Mouse (Mus musculus): Measurements from ENCODE around the gene Znhit1. TPM values are rescaled to one million over a fixed set of nuclear protein-coding genes. Genes with fewer than 3 reads are reported as not detected.
"Not testable (repeated sequence)": the region's sequence is repeated elsewhere in the genome, so short reads cannot be mapped to it uniquely, and the experiment has no call there.

Gene Znhit1
- polyA plus RNA-seq, 1 experiment from 2014 or later, result 111 TPM

DNA sequence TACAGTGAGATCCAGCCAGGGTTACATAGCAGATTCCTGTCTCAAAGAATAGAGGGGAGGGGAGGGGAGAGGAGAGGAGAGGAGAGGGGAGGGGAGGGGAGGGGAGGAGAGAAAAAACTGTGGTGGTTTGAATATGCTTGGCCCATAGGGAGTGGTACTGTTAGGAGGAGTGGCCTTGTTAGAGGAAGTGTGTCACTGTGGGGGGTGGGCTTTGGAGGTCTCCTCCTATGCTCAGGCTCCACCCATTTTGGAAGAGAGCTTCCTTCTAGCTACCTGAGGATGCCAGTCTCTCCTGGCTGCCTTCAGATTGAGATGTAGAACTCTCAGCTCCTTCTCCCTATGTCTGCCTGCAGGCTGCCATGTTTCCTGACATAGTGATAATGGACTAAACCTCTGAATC is 39.9 kb downstream of the Znhit1 start:
- H3K9ac ChIP-seq, result no peak overlapping the region
- no peak overlapping the region for H3K27ac ChIP-seq
- no peaks in the 10 kb centered on the region; the same call in 1 of the 2 replicates for H3K4me1 ChIP-seq
- no peaks in the 10 kb centered on the region for H3K36me3 ChIP-seq
- H3K4me3 ChIP-seq, result no peak overlapping the region
- H3K27me3 ChIP-seq, result no peaks in the 10 kb centered on the region
- no peak overlapping the region for H3K4me2 ChIP-seq (replicated peaks)
- ATAC-seq (ENCODE audit: low FRiP score, low read depth), result no peak
- H3K9me3 ChIP-seq, result no peaks in the 10 kb centered on the region

DNA sequence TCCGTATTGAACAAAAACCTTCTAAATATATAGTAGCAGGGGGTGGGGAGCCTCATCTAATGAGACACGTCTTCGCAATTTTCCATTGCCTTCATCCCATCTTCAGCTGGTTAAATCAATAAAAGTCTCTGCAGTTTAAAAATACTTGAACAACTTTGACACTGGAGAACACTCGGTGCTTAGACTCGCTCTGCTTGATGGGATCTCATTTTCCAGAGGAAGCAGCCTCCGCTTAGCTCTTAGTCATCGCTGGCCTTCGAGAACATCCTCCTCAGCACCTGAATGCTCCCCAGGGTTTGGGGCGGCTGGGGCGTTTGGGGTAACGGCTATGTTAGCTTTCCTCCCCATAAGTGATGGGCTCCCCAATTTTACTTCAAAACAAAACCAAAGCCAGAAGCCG is 42.7 kb downstream of the Znhit1 start:
- no peak for ATAC-seq (ENCODE audit: low FRiP score, low read depth)
- no peak overlapping the region for H3K4me2 ChIP-seq (replicated peaks)

DNA sequence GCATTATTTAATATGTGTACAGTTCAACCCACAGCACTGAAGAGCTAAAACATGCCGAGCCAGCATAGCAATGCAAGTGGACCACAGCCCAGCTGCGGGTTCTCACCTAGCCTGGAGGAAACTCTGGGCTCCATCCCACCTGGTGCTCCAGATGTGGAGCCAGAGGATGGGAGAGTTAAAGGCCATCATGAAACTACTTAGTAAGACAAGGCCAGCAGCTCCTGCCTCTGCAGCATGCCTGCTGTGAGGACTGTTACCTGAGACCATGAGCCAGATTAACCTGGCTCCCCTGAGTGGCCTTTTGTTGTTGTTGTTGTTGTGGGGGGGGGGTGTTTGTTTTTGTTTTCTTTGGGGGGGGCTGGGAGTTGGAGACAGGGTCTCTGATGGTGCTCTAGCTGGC is 44.4 kb downstream of the Znhit1 start:
- Histone ChIP-seq H3K4me2 (replicated peaks) (no peak overlapping the region), H3K27ac (no peak overlapping the region), H3K4me1 (no peaks in the 10 kb centered on the region), H3K9ac (no peak overlapping the region), H3K4me3 (no peak overlapping the region), H3K36me3 (no peaks in the 10 kb centered on the region), H3K9me3 (no peaks in the 10 kb centered on the region), H3K27me3 (no peaks in the 10 kb centered on the region)
- 83% methylated on average over 2 of the region's 2 CpGs for WGBS
- no peak for ATAC-seq (ENCODE audit: low FRiP score, low read depth)

More for the DNA sequence above, 42.7 kb downstream of the Znhit1 start:
- 79% methylated on average over 12 of the region's 12 CpGs for WGBS
- Histone ChIP-seq H3K9me3 (no peaks in the 10 kb centered on the region), H3K27ac (no peak overlapping the region), H3K36me3 (no peaks in the 10 kb centered on the region), H3K9ac (no peak overlapping the region), H3K4me1 (no peaks in the 10 kb centered on the region), H3K27me3 (no peaks in the 10 kb centered on the region), H3K4me3 (no peak overlapping the region)

DNA sequence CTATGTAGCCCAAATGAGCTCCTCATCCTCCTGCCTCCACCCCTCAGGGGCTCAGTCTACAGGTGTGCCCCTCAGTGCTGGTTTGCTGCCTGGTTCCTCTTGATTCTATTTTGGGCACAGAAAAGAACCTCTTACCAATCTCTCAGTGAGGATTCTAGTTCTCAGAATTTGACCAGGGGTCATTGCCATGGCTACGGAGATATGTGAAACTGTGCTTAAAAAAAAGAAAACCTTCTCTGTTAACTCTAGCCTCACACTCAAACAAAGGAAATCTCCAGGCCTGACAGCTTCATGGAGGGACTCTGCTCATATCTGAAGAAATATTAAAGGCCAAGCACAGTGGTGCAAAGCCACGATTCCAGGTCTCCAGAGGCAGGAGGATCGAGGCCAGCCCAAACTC is 45.0 kb downstream of the Znhit1 start:
- no peak overlapping the region for H3K27ac ChIP-seq
- H3K4me1 ChIP-seq, result no peaks in the 10 kb centered on the region
- no peaks in the 10 kb centered on the region for H3K36me3 ChIP-seq
- H3K4me2 ChIP-seq (replicated peaks), result no peak overlapping the region
- ATAC-seq (ENCODE audit: low FRiP score, low read depth), result no peak
- WGBS, result 86% methylated on average over 3 of the region's 3 CpGs
- no peak overlapping the region for H3K9ac ChIP-seq
- H3K9me3 ChIP-seq, result no peaks in the 10 kb centered on the region
- no peak overlapping the region for H3K4me3 ChIP-seq
- no peaks in the 10 kb centered on the region for H3K27me3 ChIP-seq

DNA sequence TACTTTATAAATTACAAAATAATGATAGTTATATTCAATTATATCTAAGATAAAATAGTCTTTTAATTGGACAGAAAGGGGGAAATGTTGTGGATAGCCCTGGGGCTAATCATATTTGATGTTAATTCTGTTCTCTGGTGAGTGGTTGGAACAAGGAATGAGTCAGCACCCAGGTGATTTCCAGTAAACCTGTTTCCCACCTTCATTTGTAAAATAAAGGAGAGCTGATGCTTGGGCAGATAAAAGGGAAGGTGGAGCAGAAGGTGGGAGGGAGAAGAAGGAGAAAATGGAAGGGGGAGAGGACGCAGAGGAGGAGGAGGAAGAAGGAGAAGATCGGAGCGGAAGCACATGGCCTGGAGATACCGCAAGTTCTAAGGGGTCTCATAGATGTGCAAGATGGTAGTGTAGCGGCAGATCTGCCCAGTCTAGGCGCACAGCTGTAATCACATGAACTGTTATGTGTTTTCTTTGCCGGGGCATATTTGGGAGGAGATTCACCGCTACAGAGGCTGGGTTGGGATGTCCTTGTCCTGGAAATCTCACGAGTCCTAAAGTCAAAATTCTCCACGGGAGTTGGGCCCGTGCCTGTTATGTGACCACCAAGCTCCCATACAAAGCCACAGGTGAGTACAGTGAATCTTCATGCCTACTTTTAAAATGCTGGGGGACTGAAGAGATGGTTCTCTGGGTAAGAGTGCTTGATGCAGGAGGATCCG is 46.8 kb downstream of the Znhit1 start:
- Histone ChIP-seq H3K4me3 (no peak overlapping the region), H3K4me2 (replicated peaks) (no peak overlapping the region), H3K9me3 (no peaks in the 10 kb centered on the region), H3K4me1 (no peaks in the 10 kb centered on the region), H3K36me3 (no peaks in the 10 kb centered on the region), H3K27me3 (no peaks in the 10 kb centered on the region), H3K9ac (no peak overlapping the region), H3K27ac (no peak overlapping the region)
- no peak for ATAC-seq (ENCODE audit: low FRiP score, low read depth)
- 87% methylated on average over 12 of the region's 12 CpGs for WGBS

DNA sequence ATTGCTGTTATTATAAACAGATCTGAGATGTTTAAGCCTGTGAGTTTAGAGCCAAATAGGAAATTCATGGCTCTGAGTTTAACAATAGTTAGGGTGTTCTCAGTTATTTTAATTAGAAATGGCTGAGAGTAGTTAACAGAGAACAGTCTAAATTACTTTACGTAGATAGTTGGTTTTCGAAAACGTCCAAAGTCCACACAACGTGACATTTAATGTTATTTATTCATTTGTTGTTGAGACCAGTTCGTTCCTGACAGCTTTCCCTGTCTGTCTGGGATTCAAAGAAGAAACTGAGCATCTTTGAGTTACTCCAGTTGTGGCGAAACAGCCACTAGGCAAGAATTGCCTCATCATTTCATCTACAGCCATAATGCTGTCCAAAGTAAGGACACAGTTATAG is 47.8 kb downstream of the Znhit1 start:
- not testable (repeated sequence) for H3K9ac ChIP-seq; H3K4me1 ChIP-seq; H3K4me2 ChIP-seq (replicated peaks); ATAC-seq (ENCODE audit: low FRiP score, low read depth); H3K36me3 ChIP-seq; H3K27me3 ChIP-seq; H3K4me3 ChIP-seq; H3K27ac ChIP-seq; H3K9me3 ChIP-seq
- 82% methylated on average over 6 of the region's 6 CpGs for WGBS

DNA sequence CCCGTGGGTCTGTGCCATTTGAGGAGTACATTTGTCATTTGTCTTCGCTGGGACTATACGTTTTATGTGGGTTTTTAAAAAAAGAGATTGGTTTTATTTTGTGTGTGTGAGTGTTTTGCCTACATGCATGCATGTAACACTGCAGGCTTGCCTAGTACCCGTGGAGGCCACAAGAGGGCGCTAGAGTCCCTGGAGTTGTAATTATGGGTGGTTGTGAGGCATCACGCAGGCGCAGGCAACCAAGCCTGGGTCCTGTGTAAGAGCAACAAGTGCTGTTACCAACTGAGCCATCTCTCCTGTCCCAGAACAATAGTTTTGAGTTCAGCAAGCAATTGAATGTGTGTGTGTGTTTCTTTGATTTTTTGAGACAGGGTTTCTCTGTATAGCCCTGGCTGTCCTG is 48.5 kb downstream of the Znhit1 start:
- WGBS, result 66% methylated on average over 7 of the region's 7 CpGs

DNA sequence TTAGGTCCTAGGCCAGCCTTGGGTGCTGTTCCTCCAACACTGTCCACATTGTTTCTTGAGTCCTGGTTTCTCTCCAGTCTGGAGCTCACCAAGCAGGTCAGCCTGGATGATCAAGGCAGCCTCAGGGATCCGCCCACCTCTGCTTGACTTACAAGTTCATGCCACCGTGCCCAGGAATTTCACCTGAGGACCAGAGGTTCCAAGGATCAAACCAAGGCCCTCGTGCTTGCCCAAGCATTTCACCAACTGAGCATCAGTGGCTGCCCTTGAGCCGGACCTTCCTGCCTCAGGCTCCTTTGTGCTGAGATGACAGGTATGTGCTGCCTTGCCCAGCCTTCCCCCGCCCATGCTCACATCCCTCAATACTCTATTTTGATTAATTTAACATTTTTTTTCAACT is 50.2 kb downstream of the Znhit1 start:
- no peak for ATAC-seq (ENCODE audit: low FRiP score, low read depth)
- Histone ChIP-seq H3K9ac (no peak overlapping the region), H3K4me3 (no peak overlapping the region), H3K4me1 (no peaks in the 10 kb centered on the region), H3K27me3 (no peaks in the 10 kb centered on the region), H3K9me3 (no peaks in the 10 kb centered on the region), H3K4me2 (replicated peaks) (no peak overlapping the region), H3K27ac (no peak overlapping the region), H3K36me3 (no peaks in the 10 kb centered on the region; the same call in 1 of the 2 replicates)
- WGBS, result 85% methylated on average over 5 of the region's 5 CpGs

More for the DNA sequence above, 48.5 kb downstream of the Znhit1 start:
- H3K4me2 ChIP-seq (replicated peaks), result no peak overlapping the region
- no peak overlapping the region for H3K27ac ChIP-seq
- H3K36me3 ChIP-seq, result no peaks in the 10 kb centered on the region
- no peaks in the 10 kb centered on the region for H3K27me3 ChIP-seq
- H3K4me3 ChIP-seq, result no peak overlapping the region
- no peak overlapping the region for H3K9ac ChIP-seq
- ATAC-seq (ENCODE audit: low FRiP score, low read depth), result no peak
- H3K9me3 ChIP-seq, result no peaks in the 10 kb centered on the region
- no peaks in the 10 kb centered on the region for H3K4me1 ChIP-seq

DNA sequence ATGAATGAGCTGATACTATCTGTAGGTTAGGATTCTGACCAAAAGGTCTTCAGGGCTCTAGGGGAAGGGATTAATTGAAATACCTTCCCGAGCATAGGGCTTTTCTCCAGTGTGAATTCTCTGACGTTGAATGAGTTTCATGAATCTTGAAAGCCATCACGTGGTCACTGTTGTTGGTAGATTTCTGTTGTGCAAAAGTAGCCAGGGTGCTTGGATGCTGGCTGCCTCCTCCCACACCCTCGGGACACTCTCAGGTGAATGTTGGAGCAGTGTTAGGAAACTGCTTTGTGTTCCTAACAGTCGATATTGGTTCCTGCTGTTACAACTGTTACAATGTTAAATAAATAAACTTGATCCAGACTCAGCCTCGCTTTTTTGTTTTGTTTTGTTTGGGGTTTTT is 51.1 kb downstream of the Znhit1 start:
- WGBS, result 84% methylated on average over 6 of the region's 6 CpGs
- Histone ChIP-seq H3K27me3 (no peaks in the 10 kb centered on the region), H3K4me3 (no peak overlapping the region), H3K9me3 (no peaks in the 10 kb centered on the region), H3K27ac (no peak overlapping the region), H3K36me3 (no peaks in the 10 kb centered on the region; the same call in 1 of the 2 replicates), H3K4me1 (no peaks in the 10 kb centered on the region), H3K9ac (no peak overlapping the region), H3K4me2 (replicated peaks) (no peak overlapping the region)
- ATAC-seq (ENCODE audit: low FRiP score, low read depth), result no peak

DNA sequence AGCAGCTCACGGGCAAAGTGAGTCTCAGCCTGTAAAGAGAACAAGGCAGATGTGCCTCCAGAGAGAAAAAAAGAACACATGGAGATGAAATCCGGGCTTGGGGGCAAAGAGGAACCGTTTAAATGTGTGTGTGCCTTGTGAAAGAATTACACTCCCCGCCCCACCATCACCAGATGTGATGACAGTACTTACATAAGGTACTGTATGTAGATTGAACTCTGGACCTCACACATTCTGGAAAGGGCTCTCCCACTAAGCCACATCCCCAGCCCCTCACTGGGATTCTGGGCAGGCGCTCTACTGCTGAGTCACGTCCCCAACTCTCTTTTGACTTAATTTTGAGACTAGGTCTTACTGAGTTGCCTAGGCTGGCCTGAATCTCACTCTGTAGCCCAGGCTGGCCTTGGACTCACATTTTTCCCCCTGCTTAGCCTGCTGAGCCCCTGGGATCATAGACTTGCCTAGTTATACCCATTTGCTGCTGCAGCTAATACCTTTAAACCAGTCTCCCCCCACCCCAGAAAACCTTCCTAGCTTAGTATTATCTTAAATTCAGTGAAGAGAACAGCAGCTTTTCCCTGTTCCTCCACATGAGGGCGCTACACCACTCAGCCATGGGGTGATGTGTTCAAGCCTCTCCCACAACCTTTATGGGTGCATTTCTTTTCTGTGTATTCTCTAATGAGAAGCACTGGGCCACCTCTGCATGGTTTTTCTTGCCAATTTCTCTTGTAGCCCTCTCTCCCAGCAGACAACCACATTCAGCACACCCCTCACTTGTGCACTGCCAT is 51.7 kb downstream of the Znhit1 start:
- H3K9ac ChIP-seq, result no peak overlapping the region
- no peak overlapping the region for H3K4me3 ChIP-seq
- H3K36me3 ChIP-seq, result no peaks in the 10 kb centered on the region; the same call in 1 of the 2 replicates
- no peak overlapping the region for H3K4me2 ChIP-seq (replicated peaks)
- H3K27me3 ChIP-seq, result no peaks in the 10 kb centered on the region
- no peak for ATAC-seq (ENCODE audit: low FRiP score, low read depth)
- no peaks in the 10 kb centered on the region for H3K9me3 ChIP-seq
- H3K4me1 ChIP-seq, result no peaks in the 10 kb centered on the region
- WGBS, result 56% methylated on average over 7 of the region's 7 CpGs
- H3K27ac ChIP-seq, result no peak overlapping the region

DNA sequence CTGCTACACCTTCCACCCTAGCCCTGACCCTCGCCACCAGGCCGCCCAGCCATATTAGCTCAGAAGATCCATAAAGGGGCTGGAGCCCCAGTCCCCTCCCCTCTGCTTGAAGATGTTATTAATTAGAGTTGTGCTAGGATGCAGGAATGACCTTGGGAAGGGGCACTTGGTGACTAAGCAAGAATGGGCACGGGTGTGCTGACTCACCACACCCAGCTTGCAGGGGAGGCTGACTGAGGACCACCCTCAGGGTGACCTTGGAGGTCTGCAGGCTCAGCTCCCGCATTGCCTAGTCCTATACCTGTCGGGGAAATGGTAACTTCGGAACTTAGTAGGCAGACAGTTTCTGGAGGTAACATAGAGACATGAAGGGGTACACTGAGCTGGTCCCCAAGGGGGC is 53.9 kb downstream of the Znhit1 start:
- no peak for ATAC-seq (ENCODE audit: low FRiP score, low read depth)
- H3K4me2 ChIP-seq (replicated peaks), result no peak overlapping the region
- 89% methylated on average over 6 of the region's 6 CpGs for WGBS

DNA sequence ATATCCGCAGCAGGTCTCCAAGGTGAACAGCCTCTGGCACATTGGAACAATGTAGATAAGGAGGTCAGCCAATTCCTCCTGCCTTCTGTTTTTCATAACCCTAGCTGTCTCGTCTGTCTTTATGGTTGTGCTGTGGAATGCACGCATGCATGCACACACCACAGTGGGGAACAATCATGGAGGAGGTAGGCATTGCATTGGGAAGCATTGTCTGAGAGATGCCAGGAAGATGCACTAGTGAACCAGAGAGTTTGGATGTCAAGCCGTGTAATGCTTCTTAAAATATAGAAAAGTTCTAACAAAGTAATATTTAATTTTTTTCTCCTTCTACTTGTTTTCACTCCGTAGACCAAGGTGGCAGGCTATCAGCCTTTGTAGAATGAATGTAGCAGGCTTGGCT is 54.9 kb downstream of the Znhit1 start:
- Histone ChIP-seq H3K4me2 (replicated peaks) (no peak overlapping the region), H3K4me3 (no peak overlapping the region), H3K9me3 (no peaks in the 10 kb centered on the region), H3K9ac (no peak overlapping the region), H3K4me1 (peaks cover 4% of the 10 kb centered on the region; the same call in 1 of the 2 replicates), H3K27me3 (no peaks in the 10 kb centered on the region), H3K36me3 (peaks cover 3% of the 10 kb centered on the region; the same call in 1 of the 2 replicates), H3K27ac (no peak overlapping the region)
- 80% methylated on average over 5 of the region's 5 CpGs for WGBS
- ATAC-seq (ENCODE audit: low FRiP score, low read depth), result no peak

More for the DNA sequence above, 53.9 kb downstream of the Znhit1 start:
- Histone ChIP-seq H3K27ac (no peak overlapping the region), H3K27me3 (no peaks in the 10 kb centered on the region), H3K9ac (no peak overlapping the region), H3K4me3 (no peak overlapping the region), H3K4me1 (peaks cover 4% of the 10 kb centered on the region; the same call in 1 of the 2 replicates), H3K36me3 (peaks cover 3% of the 10 kb centered on the region; the same call in 1 of the 2 replicates), H3K9me3 (no peaks in the 10 kb centered on the region)
